Mouse (Mus musculus) CD4-positive, CD25-positive, alpha-beta regulatory T cell (primary cell): ENCODE results near the gene Mpeg1. TPM values are rescaled to one million over a fixed set of nuclear protein-coding genes. Genes with fewer than 3 reads are reported as not detected.

Source experiments
- polyA plus RNA-seq: library from polyadenylated mRNA; unstranded; fragments of 100-300 nt; shearing (Covaris generic); gene quantifications from one replicate; pipeline ENCODE4 v1.2.1, GENCODE M21; 2017

Mpeg1 gene
- 0.50 TPM for polyA plus RNA-seq

DNA sequence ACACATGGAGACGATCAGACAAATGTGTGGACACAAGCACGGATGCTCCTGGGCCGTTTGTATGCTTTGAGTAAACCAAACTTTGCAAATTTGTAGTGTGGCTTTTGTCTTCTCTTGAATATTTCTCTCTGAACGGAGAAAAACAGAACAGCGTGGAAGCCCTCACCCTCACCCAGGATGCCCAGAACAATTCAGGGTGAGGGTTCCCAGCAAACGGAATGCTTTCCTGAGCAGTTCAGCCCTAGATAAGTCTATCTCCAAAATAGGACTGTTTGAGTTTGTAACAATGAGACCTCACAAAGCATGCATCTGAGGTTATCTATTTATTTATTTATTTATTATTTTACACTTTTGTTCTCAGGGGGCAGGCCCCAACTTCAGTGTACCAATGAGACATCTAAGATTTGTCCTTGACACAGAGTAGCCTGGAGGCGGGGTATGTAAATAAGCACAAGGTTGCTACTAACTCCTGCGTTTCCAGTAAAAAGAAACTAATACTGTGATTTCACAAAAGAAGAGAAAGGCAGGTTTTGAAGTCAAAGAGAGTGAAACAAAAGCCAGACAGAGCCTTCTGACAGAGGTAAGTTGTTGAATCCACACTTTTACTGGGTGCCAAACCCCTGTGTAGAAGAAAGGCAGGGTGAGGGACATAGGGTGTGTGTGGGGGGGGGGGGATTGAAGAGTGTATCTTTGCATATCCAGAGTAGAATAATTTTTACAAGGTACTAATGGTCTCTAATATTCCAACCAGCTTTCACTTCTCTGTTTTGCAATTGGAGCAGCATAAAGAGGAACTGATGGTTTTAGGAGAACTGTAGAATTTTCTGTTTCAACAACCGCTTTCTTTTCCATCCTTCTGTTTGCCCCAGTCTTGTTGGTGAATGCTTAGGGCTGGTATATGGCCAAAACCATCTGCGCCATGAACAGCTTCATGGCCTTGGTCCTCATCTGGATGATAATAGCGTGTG lies at the start of gene Mpeg1:
Gene Mpeg1, plus strand, starts transcription at position 498 of the 968 bp plus-strand sequence.

DNA sequence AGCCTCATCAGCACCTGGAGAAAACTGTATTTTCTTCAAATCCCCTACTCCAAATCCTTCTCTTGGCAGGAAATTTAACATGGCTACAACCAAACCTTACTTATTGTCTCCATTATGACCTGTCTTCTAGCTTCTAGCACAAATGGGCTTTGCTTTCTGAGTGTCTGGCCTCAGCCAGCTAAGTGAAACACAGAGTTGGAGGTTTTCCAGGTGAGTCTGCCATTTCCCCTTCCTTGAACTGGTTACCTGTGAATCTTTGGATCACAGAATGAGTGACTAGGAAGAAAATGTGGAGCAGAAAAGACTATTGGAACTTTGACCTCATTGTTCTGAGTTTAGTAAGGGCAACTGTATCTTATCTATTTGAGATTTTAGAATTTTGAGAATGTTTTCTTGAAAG lies 43.2 kb upstream of the Mpeg1 start, which contains the start of gene Olfr1441:
Gene Olfr1441, plus strand, starts transcription at position 73 of the 400 bp plus-strand sequence.

GRCm38 (mm10) chr19:12427605-12428004 lies 33.0 kb upstream of the Mpeg1 start, which contains the start of gene Pfpl:
Gene Pfpl, plus strand, starts transcription at chr19:12427905.

GRCm38 (mm10) chr19:12501370-12502347 lies 41.1 kb downstream of the Mpeg1 start, which contains the start of gene Dtx4:
Gene Dtx4, minus strand, starts transcription at chr19:12501454.

Other genes starting within 250 kb of the Mpeg1 start
- not detected for gene Olfr1432, start 228.2 kb upstream of the Mpeg1 start, polyA plus RNA-seq
- gene Olfr262, start 219.1 kb upstream of the Mpeg1 start, polyA plus RNA-seq: not detected
- gene Olfr235, start 199.7 kb upstream of the Mpeg1 start, polyA plus RNA-seq: not detected
- gene Olfr1434, start 180.9 kb upstream of the Mpeg1 start, polyA plus RNA-seq: not detected
- gene Olfr1436, start 161.6 kb upstream of the Mpeg1 start, polyA plus RNA-seq: not detected
- gene Olfr1437, start 135.7 kb upstream of the Mpeg1 start, polyA plus RNA-seq: 0.11 TPM
- gene Olfr1438-ps1, start 124.9 kb upstream of the Mpeg1 start, polyA plus RNA-seq: not detected
- gene Olfr1440, start 73.5 kb upstream of the Mpeg1 start, polyA plus RNA-seq: not detected
- gene Olfr1441, start 43.3 kb upstream of the Mpeg1 start, polyA plus RNA-seq: not detected
- 0.08 TPM for gene Pfpl, start 32.9 kb upstream of the Mpeg1 start, polyA plus RNA-seq
- 7.9 TPM for gene Dtx4, start 40.7 kb downstream of the Mpeg1 start, polyA plus RNA-seq
- 39.7 TPM for gene Fam111a, start 85.0 kb downstream of the Mpeg1 start, polyA plus RNA-seq
- not detected for gene Gm4952, start 139.2 kb downstream of the Mpeg1 start, polyA plus RNA-seq
- not detected for gene Glyat, start 172.5 kb downstream of the Mpeg1 start, polyA plus RNA-seq
- gene Olfr1442, start 209.7 kb downstream of the Mpeg1 start, polyA plus RNA-seq: not detected
- not detected for gene Olfr1443, start 217.3 kb downstream of the Mpeg1 start, polyA plus RNA-seq
- not detected for gene Keg1, start 235.0 kb downstream of the Mpeg1 start, polyA plus RNA-seq